Mouse (Mus musculus): Measurements from ENCODE around the gene Ptges2. TPM values are rescaled to one million over a fixed set of nuclear protein-coding genes. Genes with fewer than 3 reads are reported as not detected.
"Not testable (repeated sequence)": the region's sequence is repeated elsewhere in the genome, so short reads cannot be mapped to it uniquely, and the experiment has no call there.

Gene Ptges2
- polyA plus RNA-seq, 1 experiment from 2014 or later: 59.8 TPM

DNA sequence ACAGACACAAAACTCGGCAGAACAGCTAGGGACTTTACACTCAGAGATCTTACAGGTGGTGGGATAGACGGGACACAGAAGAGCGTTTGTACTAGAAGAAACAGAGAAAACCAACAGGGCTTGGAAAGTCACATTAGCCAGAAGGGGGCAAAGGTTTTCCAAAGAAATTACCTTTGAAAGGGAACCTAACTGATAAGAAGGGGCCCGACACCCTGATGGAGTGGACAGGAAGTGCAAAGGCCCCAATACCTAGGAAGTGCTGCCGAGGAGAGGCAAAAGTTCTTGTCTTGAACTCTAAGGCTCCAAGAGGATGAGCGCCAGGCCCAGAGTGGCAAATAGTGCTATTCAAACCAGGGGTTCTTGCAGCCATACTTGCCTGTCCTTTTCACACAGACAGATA, 41.9 kb upstream of the Ptges2 start:
- Histone ChIP-seq H3K4me2 (ENCODE audit: low read length) (no peak overlapping the region), H3K36me3 (ENCODE audit: control insufficient read depth, insufficient read depth, low read length) (no peaks in the 10 kb centered on the region), H3K4me3 (ENCODE audit: low read length) (no peak overlapping the region), H3K9ac (ENCODE audit: low read depth, low read length) (no peak overlapping the region), H3K27ac (ENCODE audit: low read depth, low read length) (no peak overlapping the region), H3K27me3 (replicated peaks; ENCODE audit: control insufficient read depth, insufficient read depth, low read length) (no peaks in the 10 kb centered on the region), H3K4me1 (ENCODE audit: control insufficient read depth, insufficient read depth, low read depth, low read length) (peaks cover 21% of the 10 kb centered on the region), H3K9me3 (ENCODE audit: control insufficient read depth, low read length) (no peaks in the 10 kb centered on the region)
- 77% methylated on average over 6 of the region's 6 CpGs for WGBS
- ATAC-seq: no peak

DNA sequence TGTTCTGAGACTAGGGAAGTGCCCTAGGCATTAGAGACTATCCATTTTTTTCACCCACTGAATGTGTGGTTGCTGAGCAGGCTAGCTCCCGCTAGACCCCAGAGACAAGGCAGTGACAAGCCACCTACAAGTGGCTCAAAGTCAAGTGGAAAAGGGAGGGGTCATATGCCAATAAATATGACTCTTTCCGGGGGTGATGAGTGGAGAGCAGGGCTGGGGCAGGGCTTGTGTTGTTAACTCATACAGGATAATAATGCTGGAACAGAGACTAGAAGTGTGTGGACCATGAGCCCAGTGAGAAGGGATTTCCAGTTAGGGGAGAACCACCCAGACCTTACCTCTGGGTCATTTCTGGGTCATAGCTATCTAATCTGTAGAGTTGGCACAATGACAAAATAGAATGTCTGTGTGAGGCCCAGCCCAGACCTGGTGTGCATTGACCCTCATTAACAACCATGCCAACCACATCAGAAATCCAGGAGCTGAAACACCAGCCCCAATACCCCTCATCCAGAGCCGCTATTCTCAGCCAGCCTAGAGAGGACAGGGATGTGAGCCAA, 41.3 kb upstream of the Ptges2 start:
- Histone ChIP-seq H3K9me3 (ENCODE audit: control insufficient read depth, low read length) (no peaks in the 10 kb centered on the region), H3K9ac (ENCODE audit: low read depth, low read length) (no peak overlapping the region), H3K4me3 (ENCODE audit: low read length) (no peak overlapping the region), H3K36me3 (ENCODE audit: control insufficient read depth, insufficient read depth, low read length) (no peaks in the 10 kb centered on the region), H3K27ac (ENCODE audit: low read depth, low read length) (no peak overlapping the region), H3K4me1 (ENCODE audit: control insufficient read depth, insufficient read depth, low read depth, low read length) (peaks cover 21% of the 10 kb centered on the region), H3K27me3 (replicated peaks; ENCODE audit: control insufficient read depth, insufficient read depth, low read length) (no peaks in the 10 kb centered on the region), H3K4me2 (ENCODE audit: low read length) (no peak overlapping the region)
- no peak for ATAC-seq
- WGBS: 83% methylated on average over 3 of the region's 3 CpGs

DNA sequence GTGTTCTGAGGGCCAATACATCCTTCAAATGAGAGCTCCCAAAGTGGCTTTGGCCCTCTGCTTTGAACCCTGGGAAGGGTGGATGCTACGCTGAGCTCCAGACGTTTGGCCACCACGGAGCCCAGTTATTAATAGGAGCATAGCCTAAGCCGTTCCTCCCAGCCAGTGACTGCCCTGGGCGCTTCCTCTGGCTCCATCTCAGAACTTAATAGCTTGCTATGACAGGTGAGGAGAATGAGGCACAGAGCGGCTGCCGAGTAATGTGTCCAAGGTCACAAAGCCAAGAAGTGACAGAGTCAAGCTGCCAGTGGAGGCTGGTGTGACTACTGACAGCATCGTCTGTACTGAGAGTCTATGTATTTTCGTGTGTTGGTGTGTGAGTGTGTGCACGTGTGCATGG, 39.5 kb upstream of the Ptges2 start:
- H3K27me3 ChIP-seq (replicated peaks; ENCODE audit: control insufficient read depth, insufficient read depth, low read length): no peaks in the 10 kb centered on the region
- H3K27ac ChIP-seq (ENCODE audit: low read depth, low read length): no peak overlapping the region
- 78% methylated on average over 10 of the region's 10 CpGs for WGBS
- no peak overlapping the region for H3K9ac ChIP-seq (ENCODE audit: low read depth, low read length)
- no peak for ATAC-seq
- peaks cover 9% of the 10 kb centered on the region for H3K4me1 ChIP-seq (ENCODE audit: control insufficient read depth, insufficient read depth, low read depth, low read length)
- no peaks in the 10 kb centered on the region for H3K36me3 ChIP-seq (ENCODE audit: control insufficient read depth, insufficient read depth, low read length)
- no peak overlapping the region for H3K4me2 ChIP-seq (ENCODE audit: low read length)
- no peaks in the 10 kb centered on the region for H3K9me3 ChIP-seq (ENCODE audit: control insufficient read depth, low read length)
- no peak overlapping the region for H3K4me3 ChIP-seq (ENCODE audit: low read length)

DNA sequence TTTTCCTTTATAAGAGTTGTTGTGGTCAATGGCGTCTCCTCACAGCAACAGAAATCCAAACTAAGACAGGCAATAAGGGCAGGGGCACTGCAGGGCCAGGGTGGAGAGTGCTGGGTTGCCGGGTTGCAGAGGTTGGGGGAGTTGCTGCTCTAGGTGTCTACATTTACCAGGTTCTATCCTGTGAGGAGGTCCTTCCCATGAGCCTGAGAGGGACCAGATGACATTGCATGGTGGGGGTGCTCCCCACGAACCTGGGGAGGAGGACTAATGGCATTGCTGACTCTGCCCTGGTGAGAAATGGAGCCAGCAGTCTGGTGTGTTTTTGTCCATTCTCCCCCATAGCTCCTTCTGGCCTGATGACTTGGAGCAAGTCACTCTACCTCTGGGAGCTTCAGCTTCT, 38.0 kb upstream of the Ptges2 start:
- WGBS: 80% methylated on average over 3 of the region's 3 CpGs
- H3K4me3 ChIP-seq (ENCODE audit: low read length): no peak overlapping the region
- ATAC-seq: no peak
- H3K36me3 ChIP-seq (ENCODE audit: control insufficient read depth, insufficient read depth, low read length): no peaks in the 10 kb centered on the region
- H3K27ac ChIP-seq (ENCODE audit: low read depth, low read length): no peak overlapping the region
- no peak overlapping the region for H3K4me2 ChIP-seq (ENCODE audit: low read length)
- no peak overlapping the region for H3K9ac ChIP-seq (ENCODE audit: low read depth, low read length)
- H3K9me3 ChIP-seq (ENCODE audit: control insufficient read depth, low read length): no peaks in the 10 kb centered on the region
- peaks cover 10% of the 10 kb centered on the region for H3K4me1 ChIP-seq (ENCODE audit: control insufficient read depth, insufficient read depth, low read depth, low read length)
- H3K27me3 ChIP-seq (replicated peaks; ENCODE audit: control insufficient read depth, insufficient read depth, low read length): peaks cover 3% of the 10 kb centered on the region; the same call in 1 of the 2 replicates

DNA sequence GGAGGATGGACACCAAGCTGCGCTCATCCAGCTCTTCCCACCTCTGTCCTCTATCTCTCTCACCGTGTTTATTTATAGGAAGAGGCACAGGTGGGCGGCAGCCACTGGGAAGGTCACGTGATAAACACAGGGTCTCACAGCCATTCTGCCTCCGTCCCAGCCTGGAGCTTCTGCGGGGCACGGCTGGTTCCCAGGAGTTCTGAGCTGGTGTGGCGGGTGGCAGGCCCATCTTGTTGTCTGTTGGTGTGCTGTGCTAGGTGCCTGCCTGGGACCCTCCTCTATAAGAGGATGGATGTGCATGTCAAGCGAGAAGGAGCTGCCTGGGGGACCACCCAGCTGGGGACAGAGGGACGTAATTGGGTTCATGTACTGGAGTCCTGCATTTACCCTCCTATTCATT, 37.3 kb upstream of the Ptges2 start:
- Histone ChIP-seq H3K4me3 (ENCODE audit: low read length) (no peak overlapping the region), H3K27me3 (replicated peaks; ENCODE audit: control insufficient read depth, insufficient read depth, low read length) (peaks cover 3% of the 10 kb centered on the region; the same call in 1 of the 2 replicates), H3K4me2 (ENCODE audit: low read length) (no peak overlapping the region), H3K9ac (ENCODE audit: low read depth, low read length) (no peak overlapping the region), H3K4me1 (ENCODE audit: control insufficient read depth, insufficient read depth, low read depth, low read length) (peaks cover 10% of the 10 kb centered on the region), H3K9me3 (ENCODE audit: control insufficient read depth, low read length) (no peaks in the 10 kb centered on the region), H3K27ac (ENCODE audit: low read depth, low read length) (no peak overlapping the region), H3K36me3 (ENCODE audit: control insufficient read depth, insufficient read depth, low read length) (no peaks in the 10 kb centered on the region)
- ATAC-seq: no peak
- WGBS: 67% methylated on average over 10 of the region's 10 CpGs

DNA sequence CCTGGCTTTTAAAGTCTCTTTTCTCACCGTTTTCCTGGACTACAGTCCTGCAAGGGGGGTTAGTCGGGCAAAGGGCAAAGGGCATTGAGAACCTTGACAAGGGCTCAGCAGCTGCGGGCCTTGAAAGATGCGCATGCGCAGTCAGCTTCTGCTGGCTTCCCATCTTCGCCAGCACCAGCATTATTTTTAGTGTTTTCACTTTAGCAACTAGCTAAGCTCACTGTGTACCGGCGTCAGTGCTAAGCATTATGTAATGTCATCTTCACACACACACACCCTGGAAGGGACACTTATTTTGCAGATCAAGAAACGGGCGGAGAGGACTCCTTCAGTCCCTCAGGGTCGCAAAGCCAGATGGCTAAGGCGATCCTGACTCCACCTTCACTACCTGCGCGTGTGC, 35.0 kb upstream of the Ptges2 start:
- H3K36me3 ChIP-seq (ENCODE audit: control insufficient read depth, insufficient read depth, low read length): no peaks in the 10 kb centered on the region
- H3K9me3 ChIP-seq (ENCODE audit: control insufficient read depth, low read length): no peaks in the 10 kb centered on the region
- 4% methylated on average over 14 of the region's 14 CpGs for WGBS
- H3K4me1 ChIP-seq (ENCODE audit: control insufficient read depth, insufficient read depth, low read depth, low read length): peaks cover 19% of the 10 kb centered on the region
- no peak overlapping the region for H3K27ac ChIP-seq (ENCODE audit: low read depth, low read length)
- H3K9ac ChIP-seq (ENCODE audit: low read depth, low read length): peak overlapping the region; percentile 43
- H3K4me3 ChIP-seq (ENCODE audit: low read length): peak overlapping the region; percentile 39
- H3K27me3 ChIP-seq (replicated peaks; ENCODE audit: control insufficient read depth, insufficient read depth, low read length): peaks cover 3% of the 10 kb centered on the region; the same call in 1 of the 2 replicates
- ATAC-seq: 0 out of 2 replicates have a peak, but pooled peaks have one; percentile 6
- peak overlapping the region; percentile 73 for H3K4me2 ChIP-seq (ENCODE audit: low read length)

DNA sequence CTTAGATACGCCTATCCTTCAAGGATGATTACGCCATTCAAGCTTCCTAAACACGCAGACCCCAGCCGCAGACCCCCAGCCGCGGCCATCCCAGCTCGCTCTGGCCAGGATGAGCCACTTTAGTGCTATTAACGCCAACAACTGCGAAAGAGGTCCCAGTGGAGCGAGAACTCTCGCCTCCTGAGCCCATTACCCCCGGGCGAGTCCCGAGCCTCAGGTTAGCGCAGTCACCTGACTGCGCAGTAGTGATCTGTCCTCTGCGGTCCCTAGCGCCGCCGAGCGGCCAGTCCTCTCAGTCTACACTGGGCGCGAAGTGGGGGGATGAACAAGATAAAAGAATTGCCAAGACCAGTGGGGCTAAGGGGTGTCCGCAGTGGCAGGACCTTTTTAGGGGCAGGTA, 34.3 kb upstream of the Ptges2 start:
- 2% methylated on average over 24 of the region's 24 CpGs for WGBS
- Histone ChIP-seq H3K27ac (ENCODE audit: low read depth, low read length) (no peak overlapping the region), H3K4me1 (ENCODE audit: control insufficient read depth, insufficient read depth, low read depth, low read length) (peaks cover 19% of the 10 kb centered on the region), H3K9ac (ENCODE audit: low read depth, low read length) (peak overlapping the region; percentile 57), H3K4me3 (ENCODE audit: low read length) (peak overlapping the region; percentile 39), H3K36me3 (ENCODE audit: control insufficient read depth, insufficient read depth, low read length) (no peaks in the 10 kb centered on the region), H3K27me3 (replicated peaks; ENCODE audit: control insufficient read depth, insufficient read depth, low read length) (peaks cover 3% of the 10 kb centered on the region; the same call in 1 of the 2 replicates), H3K4me2 (ENCODE audit: low read length) (peak overlapping the region; percentile 73), H3K9me3 (ENCODE audit: control insufficient read depth, low read length) (no peaks in the 10 kb centered on the region)
- ATAC-seq: peak; percentile 29; the same call in 1 of the 2 replicates

DNA sequence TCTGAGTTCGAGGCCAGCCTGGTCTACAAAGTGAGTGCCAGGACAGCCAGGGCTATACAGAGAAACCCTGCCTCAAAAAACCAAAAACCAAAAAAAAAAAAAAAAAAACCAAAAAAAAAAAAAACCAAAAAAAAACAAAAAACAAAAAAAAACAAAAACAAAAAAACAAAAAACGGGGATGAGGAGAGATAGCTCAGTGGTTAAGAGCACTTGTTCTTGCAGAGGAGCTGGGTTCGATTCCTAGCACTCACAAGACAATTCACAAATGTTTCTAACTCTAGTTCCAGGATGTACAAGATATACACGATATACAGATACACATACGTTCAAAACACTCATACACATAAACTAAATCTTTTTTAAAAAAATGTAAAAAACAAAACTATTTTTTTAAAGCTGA, 33.4 kb upstream of the Ptges2 start:
- not testable (repeated sequence) for ATAC-seq; H3K9me3 ChIP-seq (ENCODE audit: control insufficient read depth, low read length); H3K27me3 ChIP-seq (replicated peaks; ENCODE audit: control insufficient read depth, insufficient read depth, low read length); H3K36me3 ChIP-seq (ENCODE audit: control insufficient read depth, insufficient read depth, low read length)
- Histone ChIP-seq H3K27ac (ENCODE audit: low read depth, low read length) (peak overlapping the region; percentile 90), H3K4me2 (ENCODE audit: low read length) (peak overlapping the region; percentile 92), H3K4me3 (ENCODE audit: low read length) (peak overlapping the region; percentile 85), H3K9ac (ENCODE audit: low read depth, low read length) (peak overlapping the region; percentile 88), H3K4me1 (ENCODE audit: control insufficient read depth, insufficient read depth, low read depth, low read length) (peaks cover 19% of the 10 kb centered on the region)
- WGBS: 47% methylated on average over 5 of the region's 5 CpGs

DNA sequence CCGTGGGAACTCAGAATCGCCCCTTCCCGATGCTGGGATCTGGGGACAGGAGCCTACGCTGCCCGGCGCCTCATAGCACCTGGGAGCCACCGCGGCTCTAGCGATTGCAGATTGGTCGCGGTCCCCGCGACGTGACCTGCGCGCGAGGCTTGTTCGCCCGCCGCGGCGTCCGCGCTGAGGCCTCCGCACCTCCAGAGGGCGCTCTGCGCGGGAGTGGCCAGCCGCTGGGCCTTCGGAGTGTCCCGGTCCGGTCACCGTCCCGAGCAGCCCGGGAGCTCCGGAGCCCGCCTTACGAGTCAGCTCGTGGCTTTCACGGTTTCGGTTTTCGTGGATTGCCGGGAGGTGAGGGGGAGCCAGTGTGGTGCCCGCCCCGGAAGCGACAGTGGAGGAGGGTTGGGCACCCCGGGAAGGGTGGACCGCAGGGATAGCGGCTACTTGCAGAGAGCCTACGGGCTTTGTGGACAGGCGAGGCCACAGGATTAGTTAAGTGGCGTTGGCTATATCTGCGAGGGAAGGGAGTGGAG, 32.8 kb upstream of the Ptges2 start:
- Histone ChIP-seq H3K9ac (ENCODE audit: low read depth, low read length) (peak overlapping the region; percentile 88), H3K4me2 (ENCODE audit: low read length) (peak overlapping the region; percentile 92), H3K36me3 (ENCODE audit: control insufficient read depth, insufficient read depth, low read length) (peaks cover 5% of the 10 kb centered on the region; the same call in 1 of the 2 replicates), H3K4me3 (ENCODE audit: low read length) (peak overlapping the region; percentile 85), H3K4me1 (ENCODE audit: control insufficient read depth, insufficient read depth, low read depth, low read length) (peaks cover 19% of the 10 kb centered on the region), H3K27ac (ENCODE audit: low read depth, low read length) (peak overlapping the region; percentile 90), H3K27me3 (replicated peaks; ENCODE audit: control insufficient read depth, insufficient read depth, low read length) (peaks cover 3% of the 10 kb centered on the region; the same call in 1 of the 2 replicates), H3K9me3 (ENCODE audit: control insufficient read depth, low read length) (no peaks in the 10 kb centered on the region)
- WGBS: under 1% methylated on average over 49 of the region's 53 CpGs
- ATAC-seq: peak; percentile 84

All from hindbrain, embryonic 16.5 days (tissue).